Mouse (Mus musculus) adrenal gland, postnatal 14 days (tissue): ENCODE measurements at regions not wholly inside any gene's neighbourhood (a gene's known extent, or its start where the extent isn't known, plus 50 kb on each side); places are given as distances from the start of the nearest gene placed in this dataset.
"Not testable (repeated sequence)": the region's sequence is repeated elsewhere in the genome, so short reads cannot be mapped to it uniquely, and the experiment has no call there.

ENCODE experiments used
- DNase-seq: peaks from one replicate; pipeline ENCODE4 v3.0.0; 2021; ENCODE audit warnings: mixed read lengths

DNA sequence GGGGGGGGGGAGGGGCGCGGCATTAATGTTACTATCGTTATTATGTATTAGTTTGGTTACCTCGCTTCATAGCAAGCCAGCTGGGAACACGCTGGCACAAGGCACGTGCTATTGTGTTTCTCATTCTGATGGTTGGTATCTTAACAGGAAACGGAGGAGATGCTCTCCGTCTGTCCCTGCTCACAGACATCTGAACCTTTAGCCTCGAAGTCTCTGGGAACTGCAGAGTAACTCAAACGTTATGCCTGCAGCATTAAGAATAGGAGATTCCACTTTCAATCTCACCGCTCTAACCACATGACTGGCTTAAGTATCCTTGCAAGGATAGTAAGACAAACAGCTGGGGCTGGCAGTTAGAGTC is 80.0 kb downstream of the Nfkbiz start:
- DNase-seq, result no peak

DNA sequence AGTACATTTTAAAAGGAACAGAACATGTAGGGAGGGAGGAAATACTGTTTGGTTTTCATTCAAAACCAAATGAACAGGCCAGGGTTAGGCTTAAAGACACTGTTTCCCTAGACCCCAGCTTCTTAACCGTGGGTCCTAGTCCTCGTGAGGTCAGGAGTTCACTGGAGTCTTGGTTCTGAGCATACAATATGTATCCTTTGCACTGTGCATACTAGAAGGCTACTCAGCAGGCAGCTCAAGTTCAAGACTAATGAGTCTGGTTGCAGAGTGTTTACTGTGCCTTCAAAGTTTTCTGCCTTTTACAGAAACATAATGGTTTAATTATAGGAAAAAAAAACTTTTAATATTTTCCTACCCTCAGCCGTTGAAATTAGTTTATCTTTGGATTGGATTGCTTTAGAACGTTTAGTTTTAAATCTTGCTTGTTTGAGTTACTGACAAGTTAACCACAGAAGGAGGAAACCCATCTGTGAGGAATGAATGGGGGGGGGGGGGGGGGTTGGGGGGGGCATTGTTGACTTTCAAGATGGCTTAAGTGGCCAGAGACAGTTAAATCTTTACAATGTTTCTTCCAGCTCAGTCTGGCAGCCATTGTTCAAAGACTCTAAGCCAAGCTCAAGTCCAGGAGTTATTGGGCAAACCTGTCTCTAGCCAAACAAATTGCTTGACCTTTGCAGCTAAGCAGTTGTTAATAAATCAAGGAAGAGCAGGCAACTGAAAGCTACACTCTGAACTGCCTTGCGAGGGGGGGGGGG is 80.6 kb downstream of the Nfkbiz start:
- no peak for DNase-seq

DNA sequence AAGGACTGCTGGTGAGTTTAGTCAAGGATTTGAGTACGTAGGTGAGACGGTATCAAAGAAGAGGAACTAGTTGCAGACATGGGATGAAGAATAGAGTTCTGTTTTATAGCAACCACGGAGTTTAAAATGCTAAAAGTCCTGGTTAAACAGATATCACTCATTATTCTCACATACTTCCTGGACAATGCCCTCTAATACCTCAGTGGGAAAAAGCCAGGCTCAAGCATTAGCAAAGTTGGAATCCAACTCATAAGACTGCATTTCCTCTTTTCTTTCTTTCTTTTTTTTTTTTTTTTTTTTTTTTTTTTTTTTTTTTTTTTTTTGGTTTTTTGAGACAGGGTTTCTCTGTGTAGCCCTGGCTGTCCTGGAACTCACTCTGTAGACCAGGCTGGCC is 81.3 kb downstream of the Nfkbiz start:
- not testable (repeated sequence) for DNase-seq

DNA sequence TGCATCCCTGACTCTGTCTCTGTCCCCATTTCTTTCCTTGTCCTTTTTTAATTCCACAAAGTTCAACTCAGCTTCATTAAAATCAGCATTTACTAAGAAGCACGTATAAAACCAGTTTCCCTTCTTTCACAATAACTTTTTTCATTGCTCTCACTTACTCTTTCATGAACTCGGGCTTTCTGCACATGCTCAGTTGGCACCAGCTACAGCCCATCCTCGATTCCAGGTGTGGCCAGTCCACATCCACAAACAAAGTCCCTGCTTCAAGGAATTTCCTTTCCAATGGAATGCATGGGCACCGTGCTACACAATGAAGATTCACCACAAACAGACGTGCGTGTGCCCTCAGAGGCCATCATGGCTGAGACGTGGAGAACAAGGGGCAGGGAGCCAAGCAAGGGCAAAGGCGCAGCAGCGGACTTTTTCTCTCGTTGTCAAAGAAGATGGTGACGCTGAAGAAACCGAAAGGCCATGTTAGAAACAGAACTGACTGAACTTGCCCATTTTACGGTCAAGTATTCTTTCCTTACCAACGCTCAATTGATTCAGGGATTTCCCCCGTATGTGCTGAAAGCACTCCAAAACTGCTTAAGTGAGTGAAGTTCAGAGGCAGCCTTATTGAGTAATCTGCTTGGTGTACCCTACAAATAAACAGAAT is 81.8 kb downstream of the Nfkbiz start:
- no peak for DNase-seq

DNA sequence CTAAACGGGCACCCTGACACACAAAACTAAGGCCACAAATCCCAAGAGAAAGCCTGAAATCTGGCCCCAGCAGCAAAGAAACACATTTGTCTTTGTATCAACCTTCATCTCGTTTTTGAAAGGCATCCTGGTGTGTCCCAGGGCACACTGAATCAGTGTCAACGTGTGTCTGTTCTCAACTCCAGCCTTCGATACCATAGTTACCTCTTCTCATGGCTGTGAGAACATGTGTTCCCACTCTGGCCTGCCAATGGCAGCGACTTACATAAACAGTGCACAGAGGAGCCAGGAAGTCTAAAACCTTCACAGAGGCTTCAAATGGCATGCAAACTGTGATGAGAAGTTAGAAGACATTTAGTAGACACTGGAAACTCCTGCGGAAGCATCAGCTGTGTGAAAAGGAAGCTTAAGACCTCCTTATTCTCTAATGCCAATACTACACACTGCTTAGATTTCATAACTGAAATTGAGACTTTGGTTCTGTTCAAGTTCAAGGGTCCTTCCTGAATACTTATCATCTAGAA is 83.3 kb downstream of the Nfkbiz start:
- no peak for DNase-seq

DNA sequence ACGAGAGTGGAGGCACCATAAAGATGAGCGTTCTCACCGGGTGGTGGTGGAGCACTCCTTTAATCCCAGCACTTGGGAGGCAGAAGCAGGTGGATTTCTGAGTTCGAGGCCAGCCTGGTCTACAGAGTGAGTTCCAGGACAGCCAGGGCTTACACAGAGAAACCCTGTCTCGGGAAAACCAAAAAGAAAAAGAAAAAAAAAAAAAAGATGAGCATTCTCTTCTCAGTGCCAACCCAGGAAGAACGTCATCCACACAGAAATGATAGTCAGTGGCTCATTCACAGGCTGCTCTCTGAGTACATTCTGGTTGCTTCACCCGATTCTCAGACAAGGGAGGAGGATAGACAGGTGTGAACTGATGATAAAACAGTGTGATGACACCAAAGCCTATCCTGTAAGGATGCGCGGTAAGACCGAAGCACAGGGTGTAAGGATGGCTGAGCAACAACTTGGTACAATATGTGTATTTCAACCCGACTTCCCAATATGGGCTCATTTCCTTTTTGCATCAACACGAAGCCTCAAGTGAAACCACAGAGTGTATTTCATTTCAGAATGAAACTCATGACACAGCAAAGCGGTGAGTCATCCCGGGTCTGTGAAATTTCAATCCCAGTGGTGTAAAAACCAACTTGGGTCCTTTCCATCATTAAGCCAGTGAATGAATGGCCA is 84.5 kb downstream of the Nfkbiz start:
- no peak for DNase-seq

DNA sequence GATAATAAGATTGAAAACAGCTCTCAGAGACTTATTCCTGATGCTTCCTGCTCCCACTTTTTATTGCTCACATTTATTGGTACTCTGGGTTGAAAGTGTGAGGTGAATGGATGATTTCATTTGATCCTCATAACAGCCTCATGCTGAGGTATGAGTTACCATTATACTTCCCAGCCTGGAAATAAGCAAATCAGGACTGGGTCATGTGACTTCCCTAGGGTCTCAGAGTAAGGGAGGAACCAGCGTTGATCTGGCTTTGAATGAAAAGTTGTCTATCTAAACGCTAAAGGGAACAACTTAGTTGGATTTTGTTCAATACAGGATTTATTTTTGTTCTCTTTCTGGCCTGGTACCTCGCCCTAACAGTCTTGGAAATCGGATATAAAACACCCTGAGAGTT is 85.3 kb downstream of the Nfkbiz start:
- no peak for DNase-seq

DNA sequence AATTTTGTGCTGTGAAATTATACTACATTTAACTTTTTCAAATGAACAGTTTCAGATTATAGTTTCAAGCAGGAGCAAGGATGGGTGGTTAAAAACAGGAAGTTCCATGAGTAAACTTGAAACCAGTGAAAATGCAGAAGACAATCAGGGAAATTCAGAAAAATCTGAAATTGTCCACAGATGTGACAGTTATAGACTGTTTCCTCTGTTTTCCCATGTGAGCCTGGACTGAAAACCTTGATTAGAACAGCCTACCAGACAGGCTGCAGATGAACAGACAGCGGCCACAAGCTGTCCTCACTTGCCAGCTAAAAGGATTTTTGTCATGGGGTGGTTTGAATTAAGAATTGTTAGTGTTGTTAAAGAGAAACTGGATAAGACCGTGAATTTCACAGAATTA is 91.4 kb downstream of the Nfkbiz start:
- DNase-seq, result no peak

DNA sequence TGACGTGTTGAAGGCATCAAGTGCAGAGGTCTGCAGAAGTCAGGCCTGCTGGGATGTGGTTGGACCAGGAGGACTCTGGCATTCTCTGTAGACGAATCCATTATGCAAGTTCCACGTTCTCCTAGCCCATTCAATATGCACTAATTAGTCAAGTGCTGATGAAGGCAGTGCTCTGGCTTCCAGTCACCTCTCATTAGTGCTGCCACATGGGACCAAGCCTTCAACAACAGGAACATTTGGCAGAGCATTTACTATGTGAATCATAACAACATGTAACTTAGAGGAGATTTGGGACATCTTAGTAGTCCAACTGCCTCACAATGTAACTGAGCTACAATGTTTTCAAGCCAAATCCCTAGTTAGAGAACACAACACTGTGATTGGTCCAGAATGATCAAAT is 92.5 kb downstream of the Nfkbiz start:
- DNase-seq, result no peak

DNA sequence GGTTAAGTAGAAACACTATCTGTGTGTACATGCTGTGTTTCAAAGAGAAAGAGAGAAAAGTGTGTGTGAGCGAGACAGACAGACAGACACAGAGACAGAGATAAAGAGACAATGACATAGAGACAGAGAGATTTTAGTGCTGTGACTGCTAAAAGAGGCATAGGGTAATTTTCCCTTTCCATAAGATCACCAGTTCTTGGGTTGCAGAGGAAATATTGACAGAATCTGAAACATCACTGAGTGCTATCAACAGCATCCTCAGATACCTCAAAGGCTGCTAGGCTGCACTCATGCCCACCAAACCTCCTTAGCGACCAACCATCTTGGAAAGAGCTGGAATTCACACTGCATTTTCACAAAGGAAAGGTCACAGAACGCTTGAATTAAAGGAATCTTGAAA is 93.6 kb downstream of the Nfkbiz start:
- DNase-seq, result no peak

DNA sequence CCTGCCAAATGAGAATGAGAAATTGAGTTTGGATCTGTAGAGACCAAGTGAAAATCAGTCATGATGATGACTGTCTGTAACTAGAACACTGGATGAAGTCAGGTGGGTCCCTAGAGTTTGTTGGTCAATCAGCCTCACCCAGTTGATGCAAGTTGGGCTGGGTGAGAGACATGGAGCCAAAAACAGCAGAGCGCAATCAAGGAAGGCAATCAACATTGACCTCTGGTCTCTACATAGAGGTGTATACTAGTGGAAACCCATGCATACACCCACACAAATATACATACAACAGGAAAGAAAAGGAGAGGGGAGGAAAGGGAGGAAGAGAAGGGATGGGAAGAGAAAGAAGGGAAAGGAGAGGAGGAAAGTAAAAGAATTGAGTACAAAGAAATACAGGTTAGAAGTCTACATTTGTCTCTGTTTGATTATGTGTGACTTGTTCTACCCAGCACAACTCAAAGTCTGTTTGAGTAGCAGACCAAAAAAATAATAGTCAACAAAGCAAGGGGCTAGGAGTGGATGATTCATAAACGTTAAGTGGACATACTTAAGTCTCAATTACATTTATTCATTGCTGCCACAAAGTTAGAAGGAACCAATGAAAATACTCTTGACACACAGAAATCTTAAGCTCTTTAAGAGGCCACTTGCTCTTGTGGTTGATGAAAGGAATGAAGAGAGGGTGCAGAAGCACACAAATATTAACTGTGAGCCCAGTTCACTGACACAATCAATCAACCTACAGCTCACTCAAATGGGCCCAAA is 97.4 kb downstream of the Nfkbiz start:
- no peak for DNase-seq

DNA sequence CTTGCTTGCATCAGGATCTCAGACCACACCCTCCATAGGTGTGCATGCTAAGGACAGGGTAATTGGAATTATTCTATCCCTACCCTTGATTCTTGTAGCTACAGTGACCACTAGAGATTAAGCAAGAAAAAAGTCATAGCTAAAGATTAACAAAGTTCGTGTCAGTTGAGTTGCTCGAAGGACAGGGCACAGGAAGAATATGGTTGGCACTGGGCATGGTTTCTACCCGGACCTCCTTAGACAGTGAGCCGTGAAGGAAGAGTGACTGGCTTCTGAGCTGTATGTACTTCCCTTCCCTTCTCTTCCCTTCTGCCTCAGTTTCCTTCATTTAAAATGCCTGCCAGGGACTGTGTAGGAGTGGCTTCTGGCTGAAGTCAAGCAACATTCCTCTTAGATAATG is 100.0 kb downstream of the Nfkbiz start:
- no peak for DNase-seq

DNA sequence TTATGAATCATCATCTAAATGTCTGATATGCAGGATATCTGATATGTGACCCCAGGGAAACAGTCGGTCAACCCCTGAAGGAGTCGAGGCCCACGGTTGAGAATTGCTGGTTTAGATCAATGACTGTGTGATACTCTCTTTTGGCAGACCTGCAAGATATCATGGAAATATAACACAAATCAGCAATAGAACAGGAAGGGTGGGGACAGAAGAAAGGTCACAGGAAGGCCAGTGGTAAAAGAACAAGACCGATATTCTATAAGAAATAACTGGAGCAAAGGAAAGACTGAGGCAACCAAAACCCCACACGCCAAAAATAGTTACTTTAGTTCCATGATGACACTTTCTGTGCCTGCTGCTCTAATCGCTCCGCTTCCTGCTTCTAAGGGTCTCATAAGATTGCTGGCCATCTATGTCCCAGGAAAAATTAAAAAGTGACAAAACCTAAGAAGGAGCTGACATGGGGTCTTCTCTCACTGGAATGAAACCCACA is 103.2 kb downstream of the Nfkbiz start:
- DNase-seq, result no peak

DNA sequence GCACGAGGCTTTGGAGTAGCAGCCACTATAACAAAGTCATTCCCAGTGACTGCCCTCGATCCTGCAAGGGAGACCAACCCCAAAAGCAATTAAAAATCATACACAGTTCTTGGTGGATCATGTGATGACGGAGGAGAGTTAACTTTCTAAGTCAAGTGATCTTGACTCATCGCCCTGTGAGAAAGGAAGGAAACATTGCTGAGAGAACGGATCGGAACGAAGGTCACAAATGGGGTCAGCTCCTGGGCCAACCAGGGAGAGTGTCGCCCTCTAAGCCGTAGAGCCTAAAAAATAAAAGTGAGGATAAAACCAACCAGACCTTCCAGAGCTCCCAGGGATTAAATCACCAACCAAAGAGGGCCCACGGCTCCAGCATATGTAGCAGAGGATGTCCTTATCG is 104.4 kb downstream of the Nfkbiz start:
- no peak for DNase-seq

DNA sequence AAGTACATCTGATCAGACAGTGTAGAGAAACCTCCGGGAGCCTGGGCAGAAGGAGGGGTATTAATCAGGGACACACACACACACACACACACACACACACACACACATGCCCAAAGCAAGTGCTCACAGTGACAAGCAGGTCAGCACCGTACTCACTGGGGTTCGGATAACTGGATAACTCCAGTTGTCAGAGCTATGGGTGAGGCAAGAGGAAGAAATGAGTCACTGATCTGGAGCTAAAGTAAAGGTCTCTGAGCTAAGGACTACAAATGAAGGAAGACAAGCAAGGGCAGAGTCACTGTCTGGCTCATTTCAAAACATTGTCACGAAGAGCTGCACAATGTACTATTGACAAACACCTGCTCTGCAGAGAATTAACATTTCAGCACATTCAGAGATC is 104.9 kb downstream of the Nfkbiz start:
- DNase-seq, result peak; percentile 16

DNA sequence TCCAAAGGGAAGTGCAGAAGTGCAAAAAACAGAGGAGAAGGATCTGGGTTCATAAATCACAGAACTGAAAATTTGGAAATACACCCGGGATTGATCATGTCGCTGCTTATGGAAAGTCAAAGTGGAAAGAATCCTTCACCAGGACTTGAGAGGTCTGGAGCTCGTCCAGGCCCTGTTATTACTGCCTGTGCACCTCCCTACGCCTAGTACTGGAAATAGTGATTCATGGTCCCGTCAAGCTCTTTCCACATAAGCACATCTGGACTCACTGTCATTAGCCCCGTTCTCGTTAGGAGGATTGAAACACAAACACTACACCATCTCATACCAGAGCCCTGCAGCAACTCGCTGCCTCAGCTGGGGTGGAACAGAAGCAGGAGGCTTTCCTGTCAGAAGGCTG is 107.7 kb downstream of the Nfkbiz start:
- no peak for DNase-seq

DNA sequence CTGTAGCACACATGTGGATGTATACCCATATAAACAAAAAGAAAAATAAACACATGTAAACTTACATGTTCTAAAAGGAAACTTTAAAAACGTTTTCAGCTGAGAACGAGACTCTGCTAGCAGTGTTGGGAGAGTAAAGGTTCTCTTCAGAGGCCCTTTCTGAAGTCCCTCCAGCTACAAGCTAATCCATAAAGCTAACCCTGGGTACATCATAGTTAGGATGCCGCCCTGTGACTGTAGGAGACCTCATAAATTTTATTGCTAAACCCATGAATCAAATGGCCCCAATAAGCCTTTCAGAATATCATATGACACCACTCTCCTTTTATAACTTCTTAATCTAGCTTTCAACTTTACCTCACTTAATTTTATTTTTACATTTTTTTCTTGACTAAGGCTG is 112.2 kb downstream of the Nfkbiz start:
- DNase-seq, result no peak

DNA sequence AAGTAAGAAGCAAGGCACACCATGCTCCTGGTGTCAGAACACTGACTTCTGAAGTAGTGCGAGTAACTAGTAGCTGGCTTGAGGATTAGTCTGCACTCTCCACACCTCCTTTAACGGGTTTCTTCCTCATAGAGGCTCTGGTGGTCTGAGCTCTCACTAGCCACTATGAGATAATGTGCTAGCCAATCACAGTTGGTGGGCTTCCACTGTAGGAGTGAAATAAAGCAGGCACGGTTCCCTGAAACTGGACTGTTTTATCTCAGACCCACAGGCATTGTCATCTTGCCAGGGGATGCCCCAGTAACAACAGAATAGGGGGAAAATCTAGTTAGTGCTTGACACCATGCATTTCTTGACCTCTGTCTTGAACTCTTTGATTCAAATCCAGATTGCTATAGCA is 118.3 kb downstream of the Nfkbiz start:
- no peak for DNase-seq

DNA sequence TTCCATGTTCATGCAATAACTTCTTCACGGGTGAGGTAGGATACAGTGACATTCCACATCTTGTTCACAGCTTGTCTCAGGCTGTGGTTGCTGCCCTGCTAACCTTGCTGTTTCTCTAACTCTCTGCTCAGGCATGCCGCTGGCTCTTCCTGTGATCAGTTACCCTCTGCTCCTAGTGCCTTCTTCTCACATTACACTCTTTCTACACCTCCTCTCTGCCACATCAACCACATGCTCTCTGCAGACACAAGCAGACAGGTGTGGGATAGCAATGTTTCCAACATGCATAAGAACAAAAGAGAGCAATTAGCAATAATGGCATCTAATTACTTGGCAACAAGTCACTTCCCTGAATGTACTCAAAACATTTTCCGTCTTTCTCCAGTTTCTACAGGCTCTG is 128.7 kb downstream of the Nfkbiz start:
- DNase-seq, result no peak

DNA sequence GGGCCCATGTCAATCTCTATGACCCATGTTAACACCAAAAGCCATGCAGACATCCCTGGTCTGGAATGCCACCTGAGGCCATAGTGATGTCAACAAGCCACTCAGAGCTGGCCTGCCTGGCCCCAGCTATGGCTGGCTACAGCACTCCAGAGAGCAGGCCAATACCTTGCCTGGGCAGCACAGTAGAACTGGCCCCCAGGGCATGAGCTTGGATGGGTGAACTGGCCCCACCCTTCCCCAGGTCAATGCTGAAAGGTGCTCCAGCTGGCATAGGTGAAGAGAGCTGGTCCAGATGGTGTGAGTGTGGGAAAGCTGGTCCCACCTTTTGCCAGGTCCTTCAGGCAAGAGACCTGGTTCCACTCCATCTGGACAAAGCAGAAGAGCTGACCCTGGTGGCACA is 132.2 kb downstream of the Nfkbiz start:
- DNase-seq, result no peak

DNA sequence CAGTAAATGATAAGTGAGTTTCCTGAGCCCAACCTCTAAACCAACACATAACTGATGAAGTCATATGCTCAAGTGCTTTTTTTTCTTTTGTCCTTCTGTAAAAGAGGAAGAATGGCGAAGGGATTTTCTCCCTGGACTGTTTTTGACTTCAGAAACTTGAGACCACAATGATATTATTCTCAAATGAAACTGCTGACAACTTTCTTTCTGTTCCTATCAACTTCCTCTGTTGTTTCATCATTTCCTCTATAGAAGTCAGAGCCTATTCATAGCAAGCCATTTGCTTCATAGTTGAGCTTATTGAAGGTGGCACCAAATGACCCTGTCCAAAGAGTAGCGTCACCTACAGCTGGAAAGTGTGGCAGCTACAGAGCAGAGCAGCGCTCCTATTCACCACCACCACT is 140.2 kb downstream of the Nfkbiz start:
- no peak for DNase-seq

DNA sequence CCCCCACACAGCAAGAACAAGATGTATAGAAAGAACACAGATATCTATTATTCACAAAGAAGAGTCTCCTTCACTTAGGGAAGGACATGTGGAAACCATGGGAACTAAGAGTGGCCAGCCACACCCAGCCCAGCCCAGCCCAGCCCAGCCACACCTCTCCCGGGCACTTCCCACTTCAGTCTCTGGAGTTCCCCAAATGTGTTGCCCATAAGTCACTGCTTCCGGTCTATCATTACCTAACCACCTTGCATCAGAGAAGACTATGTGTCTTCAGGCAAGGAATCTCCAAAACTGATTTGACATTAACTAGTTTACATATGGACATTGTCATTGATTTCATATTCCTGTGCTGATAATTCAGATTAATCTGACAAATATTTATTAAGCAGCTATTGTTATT is 147.6 kb downstream of the Nfkbiz start:
- no peak for DNase-seq

DNA sequence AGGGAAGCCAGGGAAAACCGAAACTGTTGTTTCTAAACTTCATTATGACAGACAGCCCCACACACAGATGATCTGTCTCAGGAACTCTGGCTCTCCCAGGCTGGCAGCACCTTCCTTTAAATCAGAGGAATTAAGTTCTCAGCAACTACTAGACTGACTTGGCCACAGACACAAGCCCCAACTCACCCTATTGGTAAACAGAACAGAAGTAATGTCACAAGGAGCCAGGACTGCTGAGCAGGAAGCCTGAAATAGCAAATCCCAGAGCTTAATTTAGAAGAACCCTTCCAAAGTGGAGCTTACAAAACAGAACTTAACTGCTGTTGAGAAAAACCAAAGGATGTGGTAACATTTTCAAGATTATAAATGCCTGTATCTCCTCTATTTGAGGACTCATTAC is 174.8 kb downstream of the Nfkbiz start:
- no peak for DNase-seq
